Mouse (Mus musculus) bone marrow, adult 2 months (tissue): Measurements from ENCODE around the gene 3110082I17Rik.

Source experiments
- CTCF ChIP-seq: fragments of 200-500 bp; IDR thresholded peaks from 2 replicates; pipeline ENCODE4 v1.5.1; 2011; ENCODE audit warnings: low read length, control low read depth; ENCODE audit not compliant: control insufficient read depth, insufficient read depth
- POLR2A ChIP-seq: fragments of 200-500 bp; IDR thresholded peaks from 2 replicates; pipeline ENCODE4 v1.6.1; 2011; ENCODE audit warnings: low read depth, mild to moderate bottlenecking, control low read depth, low read length, borderline replicate concordance; ENCODE audit not compliant: control insufficient read depth

- TF ChIP-seq CTCF = no peak
- no peak for TF ChIP-seq POLR2A
These were observed 139.9 kb downstream of the 3110082I17Rik start for GRCm38 (mm10) chr5:139320424-139320823.
